Mouse (Mus musculus): ENCODE results near the gene Olfml2a. TPM values are rescaled to one million over a fixed set of nuclear protein-coding genes. Genes with fewer than 3 reads are reported as not detected.

Gene Olfml2a
- total RNA-seq, 2 experiments from 2014 or later: 3.5 to 4.0 TPM

GRCm38 (mm10) chr2:38975181-38975580 is 43.4 kb downstream of the Olfml2a start:
- intact Hi-C loops (cut with DNase I): no loop called here
- DNase-seq (ENCODE audit: low spot score in 2 of 2): no peak

GRCm38 (mm10) chr2:38975941-38976805 is 44.4 kb downstream of the Olfml2a start:
- intact Hi-C loops (cut with DNase I): no loop called here
- DNase-seq (ENCODE audit: low spot score in 2 of 2): no peak

DNA sequence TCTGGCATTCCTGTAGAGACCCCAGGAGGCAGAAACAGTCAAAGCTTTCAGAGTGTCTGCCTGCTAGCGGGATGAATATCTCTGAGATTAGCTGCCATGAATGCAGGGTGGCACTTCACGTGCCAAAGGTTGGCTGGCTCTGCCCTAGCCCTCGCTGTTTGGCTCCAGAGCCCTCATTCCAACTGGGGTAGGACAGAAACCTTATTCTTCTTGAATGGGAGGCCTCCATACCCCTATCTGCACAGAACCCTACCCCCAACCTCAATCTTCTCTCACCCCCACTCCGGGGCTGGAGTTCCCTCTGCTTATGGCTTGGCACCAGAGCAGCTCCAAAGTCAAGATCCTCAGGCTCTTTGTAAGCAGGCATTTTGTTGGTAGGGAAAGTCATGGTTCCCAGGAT is 46.1 kb downstream of the Olfml2a start:
- intact Hi-C loops (cut with DNase I): no loop called here
- no peak for DNase-seq (ENCODE audit: low spot score in 2 of 2)

- DNase-seq (ENCODE audit: low spot score in 2 of 2): no peak
- intact Hi-C loops (cut with DNase I): no loop called here
Measured at GRCm38 (mm10) chr2:38983456-38983855, 51.7 kb downstream of the Olfml2a start.

GRCm38 (mm10) chr2:38986580-38986979 is 54.8 kb downstream of the Olfml2a start:
- no peak for DNase-seq (ENCODE audit: low spot score in 2 of 2)
- intact Hi-C loops (cut with DNase I): no loop called here

DNA sequence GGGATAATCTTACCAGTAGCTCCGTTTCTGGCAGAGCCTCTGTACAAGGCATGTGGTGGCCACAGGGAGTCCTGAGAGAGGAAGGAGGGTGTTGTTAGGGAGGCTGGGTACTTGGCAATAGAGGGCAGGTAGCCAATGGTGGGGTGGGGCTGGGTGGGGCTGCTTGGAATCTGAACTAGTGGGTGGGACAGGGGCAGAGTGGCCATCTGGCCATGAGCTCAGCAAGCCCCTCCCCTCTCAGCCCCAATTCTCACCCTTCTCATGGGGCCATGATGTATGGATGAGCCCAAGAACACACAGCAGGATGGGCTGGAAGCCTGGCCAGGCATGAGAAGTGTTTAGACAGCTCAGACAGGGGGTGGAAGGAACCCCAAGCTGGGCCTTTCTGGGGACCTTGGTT is 55.6 kb downstream of the Olfml2a start:
- no peak for DNase-seq (ENCODE audit: low spot score in 2 of 2)
- intact Hi-C loops (cut with DNase I): no loop called here

GRCm38 (mm10) chr2:38987803-38988510 is 56.2 kb downstream of the Olfml2a start:
- intact Hi-C loops (cut with DNase I): no loop called here
- DNase-seq (ENCODE audit: low spot score in 2 of 2): no peak

GRCm38 (mm10) chr2:38988929-38989328 is 57.2 kb downstream of the Olfml2a start:
- DNase-seq (ENCODE audit: low spot score in 2 of 2): no peak
- intact Hi-C loops (cut with DNase I): no loop called here

DNA sequence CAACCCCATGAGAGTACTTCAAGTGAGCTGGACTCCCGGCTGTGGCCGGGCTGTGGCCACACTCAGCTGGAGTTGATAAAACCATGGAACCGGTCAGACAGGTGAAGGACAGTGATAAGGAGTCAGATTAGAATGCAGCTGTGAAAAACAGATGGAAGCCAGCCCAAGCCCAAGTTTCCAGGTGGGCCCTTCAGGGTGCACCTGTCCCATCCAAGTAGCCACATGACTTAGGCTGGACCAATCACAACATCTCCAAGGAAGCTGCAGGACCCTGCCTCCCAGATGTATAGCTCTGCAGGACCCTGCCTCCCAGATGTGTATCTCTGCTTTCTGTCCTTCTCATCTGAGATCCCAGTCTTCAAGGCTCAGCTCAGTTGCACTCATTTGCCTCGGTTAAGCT is 60.2 kb downstream of the Olfml2a start:
- DNase-seq (ENCODE audit: low spot score in 2 of 2): no peak
- intact Hi-C loops (cut with DNase I): no loop called here

- intact Hi-C loops (cut with DNase I): no loop called here
- DNase-seq (ENCODE audit: low spot score in 2 of 2): no peak
Measured at GRCm38 (mm10) chr2:38992452-38992851, 60.7 kb downstream of the Olfml2a start.

GRCm38 (mm10) chr2:38997386-38998374 is 65.9 kb downstream of the Olfml2a start, which contains the start of gene Wdr38:
Gene Wdr38 (plus strand): TSS chr2:38997476.
- intact Hi-C loops (cut with DNase I): loop anchor here (1.0 to 5.0 kb wide), 2 partner anchors 71 to 200 kb away; no protein-coding TSS in a partner anchor
- DNase-seq (ENCODE audit: low spot score in 2 of 2): peak; percentile 90 to 92

DNA sequence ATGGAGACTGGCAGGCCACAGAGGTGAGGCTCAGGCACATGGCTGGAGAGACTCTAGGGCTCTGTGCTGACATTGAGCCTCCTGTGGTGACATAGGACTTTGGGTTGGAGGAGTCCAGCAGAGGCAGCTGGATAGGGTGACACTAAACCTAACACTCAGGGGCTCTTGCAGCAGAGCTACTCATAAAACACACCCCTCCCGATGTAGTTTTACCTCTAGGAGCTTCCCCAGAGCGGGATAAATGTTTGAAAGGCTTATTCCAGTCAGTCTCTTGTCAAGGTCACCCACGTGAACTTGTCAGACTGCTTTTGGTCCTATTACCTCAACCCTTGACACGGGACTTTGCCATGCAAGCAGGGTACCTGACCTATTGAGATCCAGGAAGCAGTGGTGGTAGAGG is 67.6 kb downstream of the Olfml2a start:
- intact Hi-C loops (cut with DNase I): loop anchor here (5.0 kb wide), 1 partner anchor 202 kb away; no protein-coding TSS in a partner anchor
- no peak for DNase-seq (ENCODE audit: low spot score in 2 of 2)

GRCm38 (mm10) chr2:38999910-39000586 is 68.3 kb downstream of the Olfml2a start:
- intact Hi-C loops (cut with DNase I): loop anchor here (5.0 kb wide), 1 partner anchor 203 kb away; no protein-coding TSS in a partner anchor
- no peak for DNase-seq (ENCODE audit: low spot score in 2 of 2)

GRCm38 (mm10) chr2:39000587-39000919 is 68.8 kb downstream of the Olfml2a start:
- no peak for DNase-seq (ENCODE audit: low spot score in 2 of 2)
- intact Hi-C loops (cut with DNase I): no loop called here

DNA sequence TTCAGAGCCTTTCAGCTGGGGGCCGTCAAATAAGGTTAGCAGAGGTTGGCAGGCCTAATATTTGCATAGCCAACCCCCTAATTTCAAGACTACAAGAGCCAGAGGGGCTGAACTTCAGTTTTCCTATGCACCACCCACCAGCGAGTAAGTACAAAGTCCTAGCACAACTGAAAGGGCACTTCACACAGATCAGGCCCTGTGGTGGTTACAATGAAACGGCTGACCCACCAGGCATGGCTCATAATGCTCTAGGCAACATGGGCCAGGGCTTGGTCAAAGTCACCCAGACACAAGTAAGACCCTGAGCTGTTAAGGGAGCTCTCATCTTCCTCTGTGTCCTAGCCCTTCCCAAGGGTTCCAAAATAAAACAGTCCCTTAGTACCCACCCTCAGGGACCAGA is 70.1 kb downstream of the Olfml2a start:
- intact Hi-C loops (cut with DNase I): no loop called here
- no peak for DNase-seq (ENCODE audit: low spot score in 2 of 2)

- intact Hi-C loops (cut with DNase I): no loop called here
- DNase-seq (ENCODE audit: low spot score in 2 of 2): no peak
Measured at GRCm38 (mm10) chr2:39003106-39003505, 71.3 kb downstream of the Olfml2a start.

- no peak for DNase-seq (ENCODE audit: low spot score in 2 of 2)
- intact Hi-C loops (cut with DNase I): no loop called here
Measured at GRCm38 (mm10) chr2:39003512-39003911, 71.7 kb downstream of the Olfml2a start.

DNA sequence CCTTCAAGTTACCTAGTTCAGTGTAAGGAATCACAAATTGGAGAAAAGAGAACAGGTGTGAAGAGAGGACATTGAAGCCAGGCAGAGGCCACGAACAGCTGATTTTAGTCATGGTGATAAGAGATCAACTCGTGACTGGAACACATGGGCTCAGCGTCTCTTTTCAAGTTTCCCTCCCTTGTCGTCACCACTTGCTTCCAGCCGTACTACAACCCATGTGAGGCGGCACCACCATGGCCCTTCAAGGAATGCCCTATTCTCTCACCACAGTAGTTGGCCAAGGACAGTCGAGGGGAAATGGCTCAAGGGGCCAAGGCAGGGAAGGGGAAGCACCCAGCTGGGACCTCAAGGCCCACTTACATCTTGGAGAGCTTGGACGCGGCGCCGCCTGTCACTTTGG is 72.6 kb downstream of the Olfml2a start:
- peak in 1 of 2 experiments; percentile 63 for DNase-seq (ENCODE audit: low spot score in 2 of 2)
- intact Hi-C loops (cut with DNase I): no loop called here

DNA sequence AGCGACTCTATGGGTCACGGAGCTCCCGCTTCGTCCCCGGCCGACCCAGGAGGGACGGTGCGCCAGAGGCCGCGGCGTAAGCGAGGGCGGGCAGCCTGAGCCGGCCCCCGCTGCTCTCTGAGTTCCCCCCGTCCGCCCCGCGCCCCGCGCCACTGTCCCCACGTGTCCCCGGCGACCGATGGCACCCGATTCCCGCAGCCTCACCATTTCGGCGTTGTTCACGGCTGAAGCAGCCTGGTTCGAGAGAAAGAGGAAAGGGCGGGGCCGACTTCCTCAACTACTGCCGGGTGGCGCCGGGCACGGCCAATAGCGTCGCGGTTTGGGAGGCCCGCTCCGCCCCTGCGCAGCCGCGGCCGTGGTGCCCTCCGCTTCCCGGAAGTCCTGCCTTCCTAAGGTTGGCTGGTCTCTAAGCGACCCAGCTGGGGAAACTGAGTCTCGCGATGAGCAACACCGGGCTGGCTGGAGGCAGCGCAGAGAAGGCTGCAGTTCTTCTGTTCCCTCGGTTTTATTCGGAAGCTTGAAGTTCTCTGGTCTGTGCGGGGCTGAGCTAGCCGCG is 73.2 kb downstream of the Olfml2a start, which contains the start of gene Arpc5l:
TSS of gene Arpc5l (plus strand) at position 469 of the 556 bp plus-strand sequence.
- intact Hi-C loops (cut with DNase I): no loop called here
- DNase-seq (ENCODE audit: low spot score in 2 of 2): peak; percentile 92 to 93

All from left cerebral cortex, postnatal 14 days (tissue).